Mouse (Mus musculus): ENCODE data around the gene Prkra. TPM values are rescaled to one million over a fixed set of nuclear protein-coding genes. Genes with fewer than 3 reads are reported as not detected.

Gene Prkra
- polyA plus RNA-seq (2014; fragmentation: Nextera tagmentation; extraction: Ambion mirVana): 89.4 and 94.3 TPM in 2 replicates

- peak; percentile 99 for ATAC-seq (ENCODE audit: low FRiP score, low TSS enrichment)
- Histone ChIP-seq H3K4me1 (ENCODE audit: control insufficient read depth, insufficient read depth, low read length) (peaks cover 13% of the 10 kb centered on the region), H3K9ac (ENCODE audit: low read depth, low read length) (peak within 1 kb of the TSS; percentile 77), H3K27me3 (ENCODE audit: control insufficient read depth, insufficient read depth, low read length) (no peaks in the 10 kb centered on the region), H3K36me3 (ENCODE audit: control insufficient read depth, insufficient read depth, low read length) (peaks cover 6% of the 10 kb centered on the region; the same call in 1 of the 2 replicates), H3K4me2 (replicated peaks; ENCODE audit: low read depth, low read length) (peak within 1 kb of the TSS; percentile 60), H3K4me3 (ENCODE audit: low read length) (peak within 1 kb of the TSS; percentile 68), H3K9me3 (ENCODE audit: control insufficient read depth, low read length) (no peaks in the 10 kb centered on the region), H3K27ac (ENCODE audit: low read depth, low read length) (peak within 1 kb of the TSS; percentile 84)
- under 1% methylated on average over 32 of the region's 42 CpGs for WGBS
Observed at GRCm38 (mm10) chr2:76647883-76648570, at the start of gene Prkra, which contains the start of gene Pjvk. Prkra (minus strand) TSS chr2:76648015. Pjvk (plus strand) TSS chr2:76648476.

DNA sequence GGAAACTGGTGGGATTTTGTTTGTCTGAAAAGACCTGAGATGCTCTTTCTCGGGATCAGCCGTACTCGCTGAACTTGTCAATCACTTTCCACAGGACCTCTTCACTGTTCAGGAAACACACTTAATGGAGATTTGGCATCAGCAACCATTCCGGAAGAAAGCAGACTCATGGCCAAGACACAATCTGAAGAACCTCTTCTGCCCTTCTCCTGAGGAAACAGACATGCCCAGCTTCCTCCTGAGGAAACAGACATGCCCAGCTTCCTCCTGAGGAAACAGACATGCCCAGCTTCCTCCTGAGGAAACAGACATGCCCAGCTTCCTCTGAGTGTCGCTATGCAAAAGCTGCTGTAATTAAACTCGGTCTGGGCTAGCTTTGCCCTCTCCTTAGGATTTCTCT, 47.5 kb upstream of the Prkra start:
- WGBS: 80% methylated on average over 6 of the region's 6 CpGs
- Histone ChIP-seq H3K27ac (ENCODE audit: low read depth, low read length) (no peak overlapping the region), H3K36me3 (ENCODE audit: control insufficient read depth, insufficient read depth, low read length) (peaks cover 50% of the 10 kb centered on the region)

DNA sequence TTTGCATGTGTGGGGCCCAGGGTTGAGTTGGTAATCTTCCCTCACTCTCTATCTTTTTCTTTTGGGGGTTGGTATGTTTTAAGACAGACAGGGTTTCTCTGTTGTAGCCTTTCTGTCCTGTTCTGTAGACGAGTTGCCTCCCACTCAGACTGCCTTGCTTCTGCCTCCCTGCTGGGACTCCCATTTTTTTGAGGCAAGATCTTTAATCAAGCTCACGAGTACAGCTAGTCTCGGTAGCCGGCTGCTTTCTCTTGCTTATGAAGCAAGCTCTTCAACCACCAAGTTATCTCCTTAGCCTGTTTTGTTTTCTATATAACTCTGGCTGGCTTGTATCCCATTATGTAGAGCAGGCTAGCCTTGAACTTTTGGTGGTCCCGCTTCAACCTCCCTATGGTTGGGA, 46.0 kb upstream of the Prkra start:
- 84% methylated on average over 5 of the region's 5 CpGs for WGBS
- Histone ChIP-seq H3K4me3 (ENCODE audit: low read length) (no peak overlapping the region), H3K9ac (ENCODE audit: low read depth, low read length) (no peak overlapping the region), H3K4me1 (ENCODE audit: control insufficient read depth, insufficient read depth, low read length) (no peaks in the 10 kb centered on the region), H3K27ac (ENCODE audit: low read depth, low read length) (no peak overlapping the region), H3K27me3 (ENCODE audit: control insufficient read depth, insufficient read depth, low read length) (no peaks in the 10 kb centered on the region), H3K4me2 (replicated peaks; ENCODE audit: low read depth, low read length) (no peak overlapping the region), H3K9me3 (ENCODE audit: control insufficient read depth, low read length) (no peaks in the 10 kb centered on the region; the same call in 1 of the 2 replicates), H3K36me3 (ENCODE audit: control insufficient read depth, insufficient read depth, low read length) (peaks cover 55% of the 10 kb centered on the region)
- no peak for ATAC-seq (ENCODE audit: low FRiP score, low TSS enrichment)

More for the DNA sequence above, 47.5 kb upstream of the Prkra start:
- no peak for ATAC-seq (ENCODE audit: low FRiP score, low TSS enrichment)
- no peaks in the 10 kb centered on the region for H3K4me1 ChIP-seq (ENCODE audit: control insufficient read depth, insufficient read depth, low read length)
- no peaks in the 10 kb centered on the region; the same call in 1 of the 2 replicates for H3K9me3 ChIP-seq (ENCODE audit: control insufficient read depth, low read length)
- no peaks in the 10 kb centered on the region for H3K27me3 ChIP-seq (ENCODE audit: control insufficient read depth, insufficient read depth, low read length)
- no peak overlapping the region for H3K9ac ChIP-seq (ENCODE audit: low read depth, low read length)
- H3K4me3 ChIP-seq (ENCODE audit: low read length): no peak overlapping the region
- no peak overlapping the region for H3K4me2 ChIP-seq (replicated peaks; ENCODE audit: low read depth, low read length)

GRCm38 (mm10) chr2:76690436-76691204, 42.8 kb upstream of the Prkra start:
- Histone ChIP-seq H3K4me3 (ENCODE audit: low read length) (no peak overlapping the region), H3K4me2 (replicated peaks; ENCODE audit: low read depth, low read length) (no peak overlapping the region), H3K27me3 (ENCODE audit: control insufficient read depth, insufficient read depth, low read length) (no peaks in the 10 kb centered on the region), H3K4me1 (ENCODE audit: control insufficient read depth, insufficient read depth, low read length) (no peaks in the 10 kb centered on the region), H3K27ac (ENCODE audit: low read depth, low read length) (no peak overlapping the region), H3K9me3 (ENCODE audit: control insufficient read depth, low read length) (no peaks in the 10 kb centered on the region; the same call in 1 of the 2 replicates), H3K9ac (ENCODE audit: low read depth, low read length) (no peak overlapping the region), H3K36me3 (ENCODE audit: control insufficient read depth, insufficient read depth, low read length) (peaks cover 79% of the 10 kb centered on the region)
- ATAC-seq (ENCODE audit: low FRiP score, low TSS enrichment): no peak
- WGBS: 84% methylated on average over 12 of the region's 12 CpGs

GRCm38 (mm10) chr2:76688162-76688561, 40.3 kb upstream of the Prkra start:
- H3K9ac ChIP-seq (ENCODE audit: low read depth, low read length): no peak overlapping the region
- peaks cover 78% of the 10 kb centered on the region for H3K36me3 ChIP-seq (ENCODE audit: control insufficient read depth, insufficient read depth, low read length)
- no peak overlapping the region for H3K27ac ChIP-seq (ENCODE audit: low read depth, low read length)
- H3K27me3 ChIP-seq (ENCODE audit: control insufficient read depth, insufficient read depth, low read length): no peaks in the 10 kb centered on the region
- no peaks in the 10 kb centered on the region; the same call in 1 of the 2 replicates for H3K9me3 ChIP-seq (ENCODE audit: control insufficient read depth, low read length)
- H3K4me3 ChIP-seq (ENCODE audit: low read length): no peak overlapping the region
- no peak for ATAC-seq (ENCODE audit: low FRiP score, low TSS enrichment)
- H3K4me1 ChIP-seq (ENCODE audit: control insufficient read depth, insufficient read depth, low read length): no peaks in the 10 kb centered on the region
- 43% methylated on average over 7 of the region's 7 CpGs for WGBS
- H3K4me2 ChIP-seq (replicated peaks; ENCODE audit: low read depth, low read length): no peak overlapping the region

GRCm38 (mm10) chr2:76687608-76688007, 39.8 kb upstream of the Prkra start:
- no peaks in the 10 kb centered on the region for H3K27me3 ChIP-seq (ENCODE audit: control insufficient read depth, insufficient read depth, low read length)
- no peaks in the 10 kb centered on the region for H3K4me1 ChIP-seq (ENCODE audit: control insufficient read depth, insufficient read depth, low read length)
- peaks cover 78% of the 10 kb centered on the region for H3K36me3 ChIP-seq (ENCODE audit: control insufficient read depth, insufficient read depth, low read length)
- H3K4me2 ChIP-seq (replicated peaks; ENCODE audit: low read depth, low read length): no peak overlapping the region
- 68% methylated on average over 3 of the region's 3 CpGs for WGBS
- H3K9ac ChIP-seq (ENCODE audit: low read depth, low read length): no peak overlapping the region
- no peak for ATAC-seq (ENCODE audit: low FRiP score, low TSS enrichment)
- no peak overlapping the region for H3K4me3 ChIP-seq (ENCODE audit: low read length)
- no peaks in the 10 kb centered on the region; the same call in 1 of the 2 replicates for H3K9me3 ChIP-seq (ENCODE audit: control insufficient read depth, low read length)
- H3K27ac ChIP-seq (ENCODE audit: low read depth, low read length): no peak overlapping the region

GRCm38 (mm10) chr2:76686986-76687385, 39.2 kb upstream of the Prkra start:
- Histone ChIP-seq H3K9ac (ENCODE audit: low read depth, low read length) (no peak overlapping the region), H3K27ac (ENCODE audit: low read depth, low read length) (no peak overlapping the region), H3K4me1 (ENCODE audit: control insufficient read depth, insufficient read depth, low read length) (no peaks in the 10 kb centered on the region), H3K4me3 (ENCODE audit: low read length) (no peak overlapping the region), H3K4me2 (replicated peaks; ENCODE audit: low read depth, low read length) (no peak overlapping the region), H3K27me3 (ENCODE audit: control insufficient read depth, insufficient read depth, low read length) (no peaks in the 10 kb centered on the region), H3K9me3 (ENCODE audit: control insufficient read depth, low read length) (no peaks in the 10 kb centered on the region; the same call in 1 of the 2 replicates), H3K36me3 (ENCODE audit: control insufficient read depth, insufficient read depth, low read length) (peaks cover 79% of the 10 kb centered on the region)
- ATAC-seq (ENCODE audit: low FRiP score, low TSS enrichment): no peak
- 90% methylated on average over 3 of the region's 3 CpGs for WGBS

- Histone ChIP-seq H3K9me3 (ENCODE audit: control insufficient read depth, low read length) (no peaks in the 10 kb centered on the region), H3K4me2 (replicated peaks; ENCODE audit: low read depth, low read length) (no peak overlapping the region), H3K27me3 (ENCODE audit: control insufficient read depth, insufficient read depth, low read length) (no peaks in the 10 kb centered on the region), H3K4me1 (ENCODE audit: control insufficient read depth, insufficient read depth, low read length) (0 out of 2 replicates have a peak, but pooled peaks cover 2% of the 10 kb centered on the region), H3K4me3 (ENCODE audit: low read length) (no peak overlapping the region), H3K36me3 (ENCODE audit: control insufficient read depth, insufficient read depth, low read length) (peaks cover 62% of the 10 kb centered on the region), H3K27ac (ENCODE audit: low read depth, low read length) (no peak overlapping the region), H3K9ac (ENCODE audit: low read depth, low read length) (no peak overlapping the region)
- WGBS: 85% methylated on average over 8 of the region's 8 CpGs
- no peak for ATAC-seq (ENCODE audit: low FRiP score, low TSS enrichment)
Observed at GRCm38 (mm10) chr2:76682301-76682700, 34.5 kb upstream of the Prkra start.
